Mouse (Mus musculus) frontal cortex, adult (tissue): ENCODE data around the gene Pla2g7.

Experiments
- ATAC-seq: cut with Nextera tagmentation; 2 replicates; pipeline ENCODE4 v1.9.2; 2017; ENCODE audit warnings: mild to moderate bottlenecking, moderate library complexity, mixed read lengths; ENCODE audit not compliant: low TSS enrichment

Pla2g7 gene

DNA sequence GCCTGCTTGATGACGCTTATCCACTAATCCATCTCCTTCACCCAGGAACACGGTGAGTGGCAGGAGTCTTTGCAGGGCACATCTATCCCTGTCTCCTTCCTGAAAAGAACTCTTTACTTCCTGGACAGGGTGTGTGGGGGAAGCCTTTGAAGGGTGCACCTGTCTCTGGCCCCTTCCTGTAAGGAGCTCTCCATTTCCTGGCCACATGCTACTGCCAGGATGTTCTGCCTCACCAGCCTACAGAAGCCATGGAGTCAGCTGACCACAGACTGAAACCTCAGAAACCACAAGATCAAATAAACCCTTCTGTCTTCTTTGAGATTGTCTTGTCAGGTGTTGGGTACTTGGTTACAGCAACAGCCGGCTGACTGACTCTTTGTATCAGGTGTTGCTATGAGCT, 77.2 kb downstream of the Pla2g7 start:
- ATAC-seq: no peak

DNA sequence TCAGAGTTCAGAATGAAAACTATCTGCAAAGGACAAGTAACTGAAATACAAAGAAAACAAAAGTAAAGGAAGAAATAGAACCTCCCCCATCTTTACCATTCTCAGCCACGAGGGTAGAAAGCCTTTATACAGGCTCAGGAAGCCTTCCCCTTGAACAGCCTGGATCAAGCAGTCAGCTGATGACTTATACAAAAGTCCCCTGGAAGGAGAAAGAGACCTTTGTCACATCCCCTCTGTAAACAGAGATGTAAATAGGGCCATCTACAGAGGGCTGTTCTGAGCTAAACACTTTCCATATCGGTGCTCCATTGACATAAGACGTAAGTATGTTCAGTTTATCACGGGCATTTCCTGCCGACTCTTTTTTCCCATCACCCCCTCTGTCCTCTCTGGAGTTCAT, 79.0 kb downstream of the Pla2g7 start:
- no peak for ATAC-seq

DNA sequence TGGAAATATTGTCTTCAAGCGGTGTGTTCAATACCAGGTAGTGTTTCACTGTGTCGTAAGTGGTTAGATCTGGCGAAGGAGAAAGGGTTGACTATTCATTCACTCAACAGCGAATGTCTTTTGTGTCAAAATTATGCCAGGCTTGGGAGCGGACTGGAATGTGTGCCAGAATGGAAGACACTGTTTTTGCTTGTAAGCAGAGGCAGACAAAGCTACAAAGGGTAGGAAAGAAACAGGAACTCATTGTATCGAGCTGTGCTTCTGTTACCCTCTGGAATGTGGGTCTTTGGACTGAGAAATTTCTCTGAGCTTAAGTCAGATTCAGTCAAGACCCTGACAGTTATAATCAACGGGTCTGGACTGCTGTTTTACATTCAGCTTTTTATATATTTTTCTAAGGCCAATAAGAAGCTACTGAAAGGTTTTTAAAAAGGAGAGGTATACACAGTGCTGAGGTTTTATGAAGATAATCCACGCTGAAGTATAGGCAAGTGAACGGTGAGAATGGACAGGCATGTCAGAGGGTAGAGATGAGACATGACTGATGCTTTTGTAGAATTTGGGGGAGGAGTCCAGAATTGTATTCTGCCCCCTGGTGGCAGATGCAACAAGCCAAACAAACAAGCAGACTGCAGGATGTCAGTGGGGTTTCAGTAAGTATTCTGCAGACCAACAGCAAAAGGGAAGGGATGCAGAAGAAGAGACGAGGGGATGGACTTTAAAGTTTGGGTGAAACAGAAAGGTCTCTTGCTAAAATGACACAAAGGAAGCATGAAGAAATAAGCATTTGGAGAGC, 81.9 kb downstream of the Pla2g7 start:
- no peak for ATAC-seq

DNA sequence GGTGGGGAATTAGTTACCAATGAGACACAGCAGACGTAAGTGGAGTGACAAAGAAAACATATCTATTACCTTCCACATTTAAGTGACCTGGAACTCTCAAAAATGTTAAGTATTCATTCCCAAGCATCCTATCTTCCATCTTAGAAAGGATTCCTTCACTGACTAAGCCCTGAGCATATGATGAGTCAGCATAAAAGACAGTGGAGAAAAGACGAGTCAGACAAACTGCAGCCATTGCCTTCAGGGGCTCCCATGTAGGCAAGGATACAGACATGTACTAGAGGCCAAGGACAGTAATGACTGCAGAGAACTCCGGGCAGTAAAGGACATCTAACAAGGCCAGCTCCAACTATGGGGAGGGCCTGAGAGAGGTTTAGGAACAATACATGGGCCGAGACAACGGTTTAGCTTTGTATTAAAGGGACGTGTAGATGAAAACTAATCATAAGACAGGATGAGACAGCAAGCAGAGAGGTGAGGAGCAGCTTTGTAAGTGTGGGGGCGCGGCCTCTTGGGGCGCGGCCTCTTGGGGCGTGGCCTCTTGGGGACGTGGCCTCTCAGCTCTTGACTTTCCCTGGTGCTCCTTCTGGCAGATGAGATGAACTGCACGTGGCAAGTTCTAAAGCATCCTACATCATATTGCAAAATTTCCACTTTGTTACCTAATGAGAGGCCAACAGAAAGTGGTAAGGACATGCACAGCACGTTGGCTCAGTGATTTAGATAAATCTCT, 83.6 kb downstream of the Pla2g7 start:
- no peak for ATAC-seq
